ENCODE assay signal across 16 mouse cellular contexts in genomic region chr13:109813924-109814323, GRCm38 (mm10).
"Had no signal": no experiment of that assay in that cellular context is flagged by ENCODE, and none has a peak within 500 bp of the region (broad histone marks: within the 10 kb centered on the region; RNA-seq: fewer than 3 reads in every experiment).

No protein-coding gene starts in this region.

- H3K27me3 ChIP-seq: megakaryocyte, embryonic 14.5 days; midbrain, embryonic 13.5 days; midbrain, embryonic 15.5 days; neural tube, embryonic 12.5 days; stomach, embryonic 15.5 days had no signal

- H3K4me3 ChIP-seq: megakaryocyte, embryonic 14.5 days; midbrain, embryonic 13.5 days; midbrain, embryonic 15.5 days; neural tube, embryonic 12.5 days; stomach, embryonic 15.5 days had no signal

- DNase-seq: lung, adult 18-20 months; lung, embryonic 14.5 days; lung, postnatal 14 days; lung, postnatal 36 days; right cerebral cortex, postnatal 14 days; thymus, adult 2 months; thymus, postnatal 25 days; thymus, postnatal 4 days had no signal

- ATAC-seq: midbrain, embryonic 13.5 days; midbrain, embryonic 15.5 days had no signal

- H3K27ac ChIP-seq: macrophage; midbrain, embryonic 13.5 days; midbrain, embryonic 15.5 days; neural tube, embryonic 12.5 days; stomach, embryonic 15.5 days; stomach, postnatal 0 days had no signal

- H3K9ac ChIP-seq: lung, embryonic 14.5 days; midbrain, embryonic 13.5 days; midbrain, embryonic 15.5 days; neural tube, embryonic 12.5 days; stomach, embryonic 15.5 days had no signal

- H3K4me1 ChIP-seq: midbrain, embryonic 13.5 days; midbrain, embryonic 15.5 days; neural tube, embryonic 12.5 days; stomach, embryonic 15.5 days had no signal

- H3K36me3 ChIP-seq: midbrain, embryonic 13.5 days; midbrain, embryonic 15.5 days; neural tube, embryonic 12.5 days; stomach, embryonic 15.5 days had no signal

- H3K4me2 ChIP-seq: lung, embryonic 14.5 days; midbrain, embryonic 11.5 days; midbrain, embryonic 13.5 days; midbrain, embryonic 15.5 days; neural tube, embryonic 12.5 days; stomach, embryonic 15.5 days had no signal

- H3K9me3 ChIP-seq: megakaryocyte, embryonic 14.5 days; midbrain, embryonic 13.5 days; midbrain, embryonic 15.5 days; neural tube, embryonic 12.5 days; stomach, embryonic 15.5 days had no signal
